Mouse (Mus musculus) liver, embryonic 15.5 days (tissue): ENCODE results near the gene Xrcc2. TPM values are rescaled to one million over a fixed set of nuclear protein-coding genes. Genes with fewer than 3 reads are reported as not detected.
"Not testable (repeated sequence)": the region's sequence is repeated elsewhere in the genome, so short reads cannot be mapped to it uniquely, and the experiment has no call there.

Source experiments
- ATAC-seq: fragments of 200-750 bp; cut with Nextera tagmentation; 2 replicates; pipeline ENCODE4 v1.8.0; 2017; ENCODE audit warnings: moderate number of reproducible peaks, mild to moderate bottlenecking, moderate library complexity; ENCODE audit not compliant: insufficient read depth
- H3K27ac ChIP-seq: fragments of 300-500 bp; sonication (generic); replicated peaks from 2 replicates; pipeline ENCODE4 v1.5.1; 2015; ENCODE audit warnings: mild to moderate bottlenecking, inconsistent platforms
- H3K27me3 ChIP-seq: fragments of 300-500 bp; sonication (generic); 2 replicates; pipeline ENCODE4 v1.6.1; 2015; ENCODE audit warnings: mild to moderate bottlenecking, inconsistent platforms
- H3K36me3 ChIP-seq: fragments of 300-500 bp; sonication (generic); replicated peaks from 2 replicates; pipeline ENCODE4 v1.6.1; 2015; ENCODE audit warnings: moderate library complexity, mild to moderate bottlenecking, inconsistent platforms
- H3K4me1 ChIP-seq: fragments of 300-500 bp; sonication (generic); replicated peaks from 2 replicates; pipeline ENCODE4 v1.6.1; 2015; ENCODE audit warnings: inconsistent platforms
- H3K4me2 ChIP-seq: fragments of 300-500 bp; sonication (generic); 2 replicates; pipeline ENCODE4 v1.6.1; 2015; ENCODE audit warnings: moderate library complexity, mild to moderate bottlenecking, inconsistent platforms
- H3K4me3 ChIP-seq: fragments of 300-500 bp; sonication (generic); replicated peaks from 2 replicates; pipeline ENCODE4 v1.5.1; 2015; ENCODE audit warnings: mild to moderate bottlenecking, inconsistent platforms
- H3K9ac ChIP-seq: fragments of 300-500 bp; sonication (generic); 2 replicates; pipeline ENCODE4 v1.6.1; 2015; ENCODE audit warnings: moderate library complexity, mild to moderate bottlenecking, inconsistent platforms
- H3K9me3 ChIP-seq: fragments of 300-500 bp; sonication (generic); replicated peaks from 2 replicates; pipeline ENCODE4 v1.6.1; 2016; ENCODE audit warnings: inconsistent platforms
- WGBS: fragments of 180-500 bp; shearing (Covaris S2); methylation state at CpG from one replicate; pipeline ENCODE4 v1.1.7; 2015; ENCODE audit warnings: mixed read lengths; ENCODE audit not compliant: insufficient replicate concordance; 5-methylcytosine and 5-hydroxymethylcytosine counted together
- polyA plus RNA-seq: library from polyadenylated mRNA; unstranded; fragments of >200 nt; fragmentation: Nextera tagmentation; extraction: Ambion mirVana; gene quantifications from 2 replicates; pipeline ENCODE4 v1.2.1, GENCODE M21; 2015

Xrcc2 gene
- polyA plus RNA-seq, 1 experiment from 2014 or later = 3.8 TPM

- no peak overlapping the region for H3K27ac ChIP-seq
- H3K4me2 ChIP-seq = no peak overlapping the region
- H3K36me3 ChIP-seq = no peaks in the 10 kb centered on the region
- H3K9ac ChIP-seq = no peak overlapping the region
- H3K27me3 ChIP-seq = no peaks in the 10 kb centered on the region
- WGBS = 16% methylated on average over 1 of the region's 1 CpGs
- H3K4me3 ChIP-seq = no peak overlapping the region
- no peaks in the 10 kb centered on the region for H3K9me3 ChIP-seq
- no peaks in the 10 kb centered on the region for H3K4me1 ChIP-seq
- ATAC-seq = no peak
Measured at GRCm38 (mm10) chr5:25724134-25724675, 18.6 kb upstream of the Xrcc2 start.

GRCm38 (mm10) chr5:25723016-25723415 is 17.4 kb upstream of the Xrcc2 start:
- no peak for ATAC-seq
- 63% methylated on average over 2 of the region's 2 CpGs for WGBS
- H3K27me3 ChIP-seq = no peaks in the 10 kb centered on the region

GRCm38 (mm10) chr5:25719390-25719789 is 13.8 kb upstream of the Xrcc2 start:
- Histone ChIP-seq H3K36me3 (no peaks in the 10 kb centered on the region), H3K4me1 (no peaks in the 10 kb centered on the region), H3K9me3 (no peaks in the 10 kb centered on the region), H3K4me2 (no peak overlapping the region), H3K9ac (no peak overlapping the region), H3K27me3 (no peaks in the 10 kb centered on the region), H3K4me3 (no peak overlapping the region), H3K27ac (no peak overlapping the region)
- 71% methylated on average over 4 of the region's 4 CpGs for WGBS
- no peak for ATAC-seq

More at GRCm38 (mm10) chr5:25723016-25723415, 17.4 kb upstream of the Xrcc2 start:
- Histone ChIP-seq H3K27ac (no peak overlapping the region), H3K4me3 (no peak overlapping the region), H3K36me3 (no peaks in the 10 kb centered on the region), H3K4me2 (no peak overlapping the region), H3K9ac (no peak overlapping the region), H3K9me3 (no peaks in the 10 kb centered on the region), H3K4me1 (no peaks in the 10 kb centered on the region)

GRCm38 (mm10) chr5:25713001-25713706 is 7.5 kb upstream of the Xrcc2 start:
- H3K9ac ChIP-seq, H3K4me1 ChIP-seq, H3K4me2 ChIP-seq, H3K9me3 ChIP-seq, H3K36me3 ChIP-seq, ATAC-seq, H3K27me3 ChIP-seq, H3K27ac ChIP-seq, H3K4me3 ChIP-seq: not testable (repeated sequence)
- WGBS = 76% methylated on average over 4 of the region's 4 CpGs

- Histone ChIP-seq H3K27ac (peak overlapping the region; percentile 63), H3K9me3 (no peaks in the 10 kb centered on the region), H3K36me3 (peaks cover 9% of the 10 kb centered on the region; the same call in 1 of the 2 replicates), H3K27me3 (no peaks in the 10 kb centered on the region), H3K4me2 (peak overlapping the region; percentile 76), H3K4me1 (peaks cover 16% of the 10 kb centered on the region), H3K9ac (peak overlapping the region; percentile 71), H3K4me3 (peak overlapping the region; percentile 69)
- ATAC-seq = peak; percentile 40
- WGBS = 14% methylated on average over 19 of the region's 19 CpGs
Measured at GRCm38 (mm10) chr5:25704702-25705566, 691 bp downstream of the Xrcc2 start.

- H3K4me1 ChIP-seq = no peaks in the 10 kb centered on the region
- H3K27me3 ChIP-seq = no peaks in the 10 kb centered on the region
- no peak overlapping the region for H3K4me2 ChIP-seq
- peaks cover 39% of the 10 kb centered on the region for H3K36me3 ChIP-seq
- no peak for ATAC-seq
- H3K27ac ChIP-seq = no peak overlapping the region
- H3K9ac ChIP-seq = no peak overlapping the region
- H3K4me3 ChIP-seq = no peak overlapping the region
- H3K9me3 ChIP-seq = no peaks in the 10 kb centered on the region
- WGBS = 84% methylated on average over 7 of the region's 7 CpGs
Measured at GRCm38 (mm10) chr5:25697941-25698340, 7.7 kb downstream of the Xrcc2 start.

GRCm38 (mm10) chr5:25696256-25696655 is 9.4 kb downstream of the Xrcc2 start:
- H3K36me3 ChIP-seq = peaks cover 46% of the 10 kb centered on the region

GRCm38 (mm10) chr5:25695786-25696185 is 9.8 kb downstream of the Xrcc2 start:
- Histone ChIP-seq H3K4me2 (no peak overlapping the region), H3K4me1 (no peaks in the 10 kb centered on the region), H3K27me3 (no peaks in the 10 kb centered on the region), H3K36me3 (peaks cover 46% of the 10 kb centered on the region), H3K9ac (no peak overlapping the region), H3K4me3 (no peak overlapping the region), H3K9me3 (no peaks in the 10 kb centered on the region), H3K27ac (no peak overlapping the region)
- WGBS = 69% methylated on average over 6 of the region's 6 CpGs
- ATAC-seq = no peak

More at GRCm38 (mm10) chr5:25696256-25696655, 9.4 kb downstream of the Xrcc2 start:
- H3K9ac ChIP-seq = no peak overlapping the region
- H3K4me3 ChIP-seq = no peak overlapping the region
- no peak overlapping the region for H3K4me2 ChIP-seq
- H3K4me1 ChIP-seq = no peaks in the 10 kb centered on the region
- no peak overlapping the region for H3K27ac ChIP-seq
- no peaks in the 10 kb centered on the region for H3K9me3 ChIP-seq
- ATAC-seq = no peak
- 74% methylated on average over 7 of the region's 7 CpGs for WGBS
- no peaks in the 10 kb centered on the region for H3K27me3 ChIP-seq

- H3K9ac ChIP-seq = no peak overlapping the region
- no peaks in the 10 kb centered on the region for H3K4me1 ChIP-seq
- no peak overlapping the region for H3K4me3 ChIP-seq
- no peaks in the 10 kb centered on the region for H3K9me3 ChIP-seq
- no peak overlapping the region for H3K4me2 ChIP-seq
- ATAC-seq = no peak
- no peak overlapping the region for H3K27ac ChIP-seq
- 80% methylated on average over 31 of the region's 31 CpGs for WGBS
- no peaks in the 10 kb centered on the region for H3K36me3 ChIP-seq
- no peaks in the 10 kb centered on the region for H3K27me3 ChIP-seq
Measured at GRCm38 (mm10) chr5:25671696-25672520, 33.7 kb downstream of the Xrcc2 start.

GRCm38 (mm10) chr5:25671051-25671450 is 34.6 kb downstream of the Xrcc2 start:
- Histone ChIP-seq H3K9ac (no peak overlapping the region), H3K9me3 (no peaks in the 10 kb centered on the region), H3K4me3 (no peak overlapping the region), H3K4me1 (no peaks in the 10 kb centered on the region), H3K27ac (no peak overlapping the region), H3K27me3 (no peaks in the 10 kb centered on the region), H3K4me2 (no peak overlapping the region), H3K36me3 (no peaks in the 10 kb centered on the region)
- WGBS = 68% methylated on average over 3 of the region's 3 CpGs
- no peak for ATAC-seq
